Mouse (Mus musculus): ENCODE measurements at regions not wholly inside any gene's neighbourhood (a gene's known extent, or its start where the extent isn't known, plus 50 kb on each side); places are given as distances from the start of the nearest gene placed in this dataset.

DNA sequence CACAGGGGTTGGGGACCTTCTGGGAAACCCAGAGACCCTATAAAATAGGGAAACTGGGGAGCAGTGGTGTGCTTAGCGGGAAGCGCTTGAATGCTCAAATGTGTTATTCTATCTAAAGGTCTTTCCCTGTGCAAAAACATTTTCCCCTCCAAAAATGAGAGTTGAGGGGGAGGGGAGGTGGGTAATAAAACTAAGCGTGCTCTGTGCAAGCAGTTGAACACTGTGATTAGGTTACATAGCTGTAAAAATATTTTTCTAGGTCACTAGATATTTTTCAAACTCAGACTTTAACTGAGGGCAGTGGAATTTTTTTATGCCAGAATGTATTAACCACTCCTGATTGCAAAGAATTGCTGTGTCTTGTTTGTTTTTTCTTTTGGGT, 77.0 kb upstream of the Tbl1x start:
- no peak for DNase-seq (ENCODE audit: low read depth)

- DNase-seq (ENCODE audit: low read depth): no peak
Observed at GRCm38 (mm10) chrX:77443852-77444492, 66.8 kb upstream of the Tbl1x start.

GRCm38 (mm10) chrX:77446755-77447154, 64.1 kb upstream of the Tbl1x start:
- no peak for DNase-seq (ENCODE audit: low read depth)

- DNase-seq (ENCODE audit: low read depth): no peak
Observed at GRCm38 (mm10) chrX:77451977-77452675, 58.7 kb upstream of the Tbl1x start.
